Mouse (Mus musculus) hindlimb bud, embryonic 11.5 days (tissue): ENCODE results near the gene Gm20479.
A peak's percentile ranks its signal among the peaks of the same experiment; 100 is the strongest.

ENCODE experiments used
- DNase-seq: peaks from one replicate; pipeline ENCODE4 v3.0.0-alpha.2; 2012; ENCODE audit warnings: low read depth, low spot score; ENCODE audit errors: extremely low spot score

Gene Gm20479

DNA sequence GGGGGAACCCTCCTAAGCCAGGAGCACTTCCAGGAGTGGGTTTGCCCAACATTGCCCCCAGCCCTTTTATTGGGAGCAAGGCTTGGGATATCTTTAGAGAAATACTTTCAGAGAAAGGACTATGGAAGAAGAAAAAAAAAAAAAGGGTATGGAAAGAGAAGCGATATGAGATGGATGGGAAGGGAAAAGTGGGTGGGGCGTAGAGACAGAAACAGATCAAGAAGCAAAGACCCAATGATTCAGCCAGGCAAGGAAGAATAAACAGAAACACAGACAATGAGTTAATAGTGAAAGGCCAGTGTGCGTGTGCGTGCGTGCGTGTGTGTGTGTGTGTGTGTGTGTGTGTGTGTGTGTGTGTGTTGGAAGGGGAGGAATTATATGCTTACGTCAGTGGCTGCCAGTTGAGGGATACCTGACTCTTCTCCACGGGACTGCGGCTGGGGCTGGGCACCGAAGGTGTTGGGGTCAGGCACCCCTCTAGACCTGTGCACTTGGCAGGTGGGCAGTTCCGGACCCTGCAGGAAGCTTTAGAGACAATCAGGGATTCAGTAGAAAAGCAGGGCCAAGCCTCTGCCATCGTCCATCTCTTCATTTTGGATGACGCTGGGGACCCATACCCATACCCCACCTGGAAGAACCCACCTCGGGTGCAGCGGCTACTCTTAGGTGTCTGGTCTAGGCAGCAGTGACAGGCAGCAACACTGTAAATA lies 22.1 kb downstream of the Gm20479 start:
- no peak for DNase-seq

DNA sequence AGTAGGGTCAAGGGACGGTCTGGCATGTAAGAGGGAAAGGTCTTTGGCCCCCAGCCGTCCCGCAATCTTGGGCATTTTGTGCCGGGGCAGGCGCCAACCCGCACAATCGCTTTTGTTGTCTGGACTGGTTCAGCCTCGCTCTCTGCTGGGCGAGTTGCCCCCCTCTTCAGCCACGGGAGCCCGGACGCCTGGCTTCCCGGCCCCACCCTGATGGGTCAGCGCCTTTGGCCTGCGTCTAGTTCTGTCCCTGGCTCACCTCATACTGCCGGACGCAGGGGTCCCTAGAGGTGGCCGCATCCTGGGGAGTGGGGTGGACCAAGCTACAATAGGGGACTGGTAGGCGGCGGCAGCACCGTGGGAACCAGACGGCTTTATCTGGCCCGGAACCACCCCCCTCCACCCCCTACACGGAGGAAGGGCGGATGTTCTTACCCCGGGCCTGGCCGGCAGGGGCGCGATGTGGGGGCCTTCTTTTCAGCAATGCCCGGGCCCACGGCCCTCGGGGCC lies 22.8 kb downstream of the Gm20479 start:
- no peak for DNase-seq

DNA sequence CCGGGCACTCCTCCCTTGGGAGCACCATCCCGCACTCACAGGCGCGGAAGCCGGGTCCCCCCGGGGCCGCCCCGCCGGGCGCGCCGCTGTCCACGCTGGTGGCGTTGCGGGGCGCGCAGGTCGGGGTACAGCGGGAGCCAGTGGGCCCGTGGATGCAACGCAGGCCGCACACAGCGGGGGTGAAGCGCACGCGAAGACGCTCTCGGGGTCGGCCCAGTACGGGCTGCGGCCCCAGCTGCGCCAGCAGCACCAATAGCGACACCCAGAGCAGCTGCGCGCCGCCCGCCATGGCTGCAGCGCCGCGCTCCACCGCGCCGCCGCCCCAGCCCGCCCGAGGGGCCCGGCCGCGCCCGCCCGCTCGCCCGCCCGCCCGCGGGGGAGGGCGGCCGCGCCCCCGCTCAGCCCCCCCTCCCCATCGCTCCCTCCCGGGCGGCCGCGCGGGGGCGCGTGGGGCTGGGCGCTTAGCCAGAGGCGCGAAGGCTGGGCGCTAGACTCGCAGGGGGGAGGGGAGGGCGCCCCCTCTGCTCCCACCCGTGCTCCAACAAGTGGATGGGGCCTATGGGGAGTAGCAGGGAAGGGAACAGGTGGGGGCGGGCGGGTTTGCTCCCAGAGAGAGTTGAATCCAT lies 23.8 kb downstream of the Gm20479 start:
- DNase-seq = no peak

DNA sequence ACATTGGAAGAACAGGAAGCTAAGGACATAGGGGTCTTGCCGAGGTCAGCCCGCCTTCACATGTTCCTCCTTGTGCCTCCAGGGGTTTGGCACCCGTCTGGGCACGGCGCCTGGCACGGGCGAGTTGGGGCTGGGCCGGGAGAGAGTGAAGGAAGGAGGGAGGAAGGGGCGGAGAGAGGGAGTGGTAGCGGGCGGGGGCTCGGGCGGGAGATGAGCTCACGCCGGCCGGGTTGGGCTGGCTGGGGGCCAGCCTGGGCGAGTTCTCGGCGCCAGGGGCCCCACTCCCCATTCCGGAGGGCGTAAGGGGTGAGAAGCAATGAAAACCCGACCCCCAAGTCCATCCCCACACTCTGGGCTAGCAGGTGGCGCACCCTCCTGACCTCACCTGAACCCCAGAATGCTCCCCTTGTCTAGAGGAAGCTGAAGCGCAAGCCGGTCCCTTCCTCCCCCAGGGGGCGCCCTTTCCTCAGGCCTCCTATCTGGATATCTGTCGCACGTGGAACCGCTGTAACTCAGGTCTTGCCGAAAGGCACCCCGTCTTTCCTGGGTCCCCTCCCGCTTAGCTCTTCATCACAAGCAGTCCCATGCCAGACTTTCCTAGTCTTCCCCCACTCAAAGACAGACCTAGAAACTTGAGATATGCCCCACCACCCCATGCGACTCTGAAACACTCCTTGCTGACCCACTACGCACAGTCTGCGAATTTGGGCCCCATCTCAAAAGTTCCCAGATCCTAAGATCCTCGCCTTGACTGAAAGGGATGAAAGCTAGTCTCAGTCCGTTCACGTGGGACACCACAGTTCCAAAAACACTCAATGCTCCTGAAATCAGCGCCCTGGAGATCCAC lies 24.6 kb downstream of the Gm20479 start:
- no peak for DNase-seq

DNA sequence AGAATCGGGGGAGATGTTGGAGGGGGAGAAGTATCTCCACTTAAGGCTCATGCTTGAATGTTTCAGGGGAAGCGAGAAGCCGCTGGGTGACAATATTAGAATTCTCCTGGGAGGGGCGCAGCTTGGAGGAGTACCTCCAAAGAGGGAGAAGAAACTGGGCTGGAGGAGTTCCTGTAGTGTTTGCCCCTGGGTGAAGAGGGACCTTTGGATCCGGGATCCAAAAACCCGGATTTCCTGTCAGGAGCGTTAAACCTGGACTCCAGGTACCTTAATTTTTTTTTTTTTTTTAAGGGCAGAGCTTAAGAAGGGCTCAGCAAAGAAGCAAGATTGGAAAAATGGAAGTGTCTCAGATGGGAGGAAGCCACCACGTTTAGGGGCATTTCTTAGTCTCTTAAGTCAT lies 25.4 kb downstream of the Gm20479 start:
- DNase-seq = no peak

GRCm38 (mm10) chr7:27331541-27331851 lies 25.7 kb downstream of the Gm20479 start:
- DNase-seq = no peak

DNA sequence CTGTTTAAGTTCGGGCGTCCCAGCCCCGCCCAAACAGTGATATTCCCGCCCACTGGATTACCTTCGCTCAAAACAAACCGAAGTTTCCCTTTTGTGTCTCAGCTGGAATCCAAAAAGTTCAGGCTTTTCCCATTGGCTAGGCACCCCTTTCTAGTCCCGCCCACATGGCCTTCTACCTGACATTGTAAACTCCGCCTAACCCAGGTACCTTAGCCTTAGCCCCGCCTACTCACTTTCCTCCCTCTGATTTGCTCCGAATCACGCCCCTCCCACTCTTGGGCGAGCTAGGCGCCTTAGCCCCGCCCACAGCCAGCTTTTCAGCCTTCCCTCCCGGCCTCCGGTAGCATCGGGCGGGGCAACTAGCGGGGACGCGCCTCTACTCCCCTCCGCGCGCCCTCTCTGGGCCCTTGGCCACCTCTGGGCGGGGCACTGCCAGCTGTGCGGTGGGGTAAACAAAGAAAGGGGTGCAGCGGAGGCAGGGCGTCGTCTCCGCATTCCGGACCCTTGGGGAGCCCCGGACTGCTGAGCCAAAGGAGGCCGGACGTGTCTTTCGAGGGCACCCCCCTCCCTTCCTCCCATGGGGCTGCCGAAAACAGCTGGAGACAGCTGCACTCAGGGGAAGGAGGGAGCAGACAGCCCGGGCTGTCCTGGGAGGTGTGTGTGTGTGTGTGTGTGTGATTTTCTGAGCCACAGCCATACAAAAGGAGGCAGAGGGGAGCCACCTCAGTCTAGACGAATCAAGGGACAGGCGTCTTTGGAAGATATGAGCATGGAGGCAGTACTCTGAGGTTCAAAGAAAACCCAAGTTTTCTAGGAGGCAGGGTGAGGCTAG lies 26.3 kb downstream of the Gm20479 start:
- no peak for DNase-seq

GRCm38 (mm10) chr7:27329981-27330380 lies 27.2 kb downstream of the Gm20479 start:
- no peak for DNase-seq

DNA sequence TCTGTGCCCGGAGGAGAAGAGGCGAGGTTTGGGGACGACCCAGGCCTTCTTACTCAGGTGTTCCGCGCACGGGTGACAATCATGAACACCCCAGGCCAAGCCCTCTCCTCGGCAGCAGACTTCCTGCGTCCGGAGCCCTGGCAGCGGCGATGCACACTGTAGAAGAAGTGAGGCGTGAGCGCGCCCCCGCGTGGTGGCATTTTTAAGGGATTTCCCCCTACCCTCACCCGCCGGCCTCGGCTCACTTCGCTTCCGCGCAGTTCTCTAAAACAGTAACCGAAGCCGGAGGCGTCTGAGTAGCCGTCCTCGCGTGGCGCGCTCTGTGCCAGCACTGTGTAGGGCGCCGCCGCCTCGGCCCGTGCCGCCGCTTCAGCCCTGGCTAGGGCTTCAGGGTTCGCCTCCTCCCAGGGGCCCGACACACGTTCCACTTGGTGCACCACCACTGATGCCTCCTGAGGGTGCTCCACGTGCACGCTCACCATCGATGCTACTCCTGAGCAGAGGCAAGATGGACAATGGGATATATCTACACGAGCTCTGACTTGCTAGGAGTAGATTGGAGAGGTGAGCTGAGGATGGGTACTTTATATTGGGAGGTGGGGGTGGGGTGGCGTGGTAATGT lies 27.8 kb downstream of the Gm20479 start:
- no peak for DNase-seq

DNA sequence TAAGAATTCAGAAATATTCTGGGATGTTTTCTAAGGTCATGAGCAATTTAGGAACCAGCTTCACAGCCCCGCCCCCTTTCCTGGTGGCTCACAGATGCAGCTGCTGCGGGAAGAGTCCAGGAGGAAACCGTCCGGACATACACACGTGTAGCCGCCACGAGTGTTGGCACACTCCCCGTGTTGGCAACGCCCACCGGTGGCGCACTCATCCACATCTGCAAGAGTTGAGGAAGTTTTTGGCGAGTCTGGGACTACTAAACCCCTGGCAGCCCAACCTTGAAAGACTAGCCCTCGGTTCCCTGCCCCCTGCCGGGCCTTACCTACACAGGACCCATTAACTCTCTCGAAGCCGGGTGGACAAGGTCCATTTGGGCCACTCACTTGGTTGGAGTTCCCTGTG lies 28.6 kb downstream of the Gm20479 start:
- no peak for DNase-seq

DNA sequence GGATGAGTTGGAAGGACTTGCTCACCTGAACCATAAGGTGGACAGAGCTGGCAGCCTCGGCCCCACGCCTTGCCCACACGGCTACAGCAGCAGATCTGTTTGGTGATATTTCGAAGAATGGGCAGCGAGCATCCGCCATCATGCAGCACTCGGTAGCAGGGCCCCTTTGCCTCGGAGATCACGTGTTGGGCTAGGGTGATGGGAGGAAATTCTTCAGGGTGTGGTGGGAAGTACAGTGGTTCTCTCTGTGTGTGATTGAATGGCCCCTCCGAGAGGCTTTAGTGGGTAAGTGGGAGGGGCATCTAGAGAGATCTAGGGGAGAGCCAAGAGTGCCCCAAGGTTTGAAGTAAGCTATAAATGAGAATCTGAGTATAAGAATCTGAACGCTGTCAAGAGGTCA lies 29.1 kb downstream of the Gm20479 start:
- no peak for DNase-seq

- no peak for DNase-seq
Measured at GRCm38 (mm10) chr7:27327500-27327899, 29.7 kb downstream of the Gm20479 start.

DNA sequence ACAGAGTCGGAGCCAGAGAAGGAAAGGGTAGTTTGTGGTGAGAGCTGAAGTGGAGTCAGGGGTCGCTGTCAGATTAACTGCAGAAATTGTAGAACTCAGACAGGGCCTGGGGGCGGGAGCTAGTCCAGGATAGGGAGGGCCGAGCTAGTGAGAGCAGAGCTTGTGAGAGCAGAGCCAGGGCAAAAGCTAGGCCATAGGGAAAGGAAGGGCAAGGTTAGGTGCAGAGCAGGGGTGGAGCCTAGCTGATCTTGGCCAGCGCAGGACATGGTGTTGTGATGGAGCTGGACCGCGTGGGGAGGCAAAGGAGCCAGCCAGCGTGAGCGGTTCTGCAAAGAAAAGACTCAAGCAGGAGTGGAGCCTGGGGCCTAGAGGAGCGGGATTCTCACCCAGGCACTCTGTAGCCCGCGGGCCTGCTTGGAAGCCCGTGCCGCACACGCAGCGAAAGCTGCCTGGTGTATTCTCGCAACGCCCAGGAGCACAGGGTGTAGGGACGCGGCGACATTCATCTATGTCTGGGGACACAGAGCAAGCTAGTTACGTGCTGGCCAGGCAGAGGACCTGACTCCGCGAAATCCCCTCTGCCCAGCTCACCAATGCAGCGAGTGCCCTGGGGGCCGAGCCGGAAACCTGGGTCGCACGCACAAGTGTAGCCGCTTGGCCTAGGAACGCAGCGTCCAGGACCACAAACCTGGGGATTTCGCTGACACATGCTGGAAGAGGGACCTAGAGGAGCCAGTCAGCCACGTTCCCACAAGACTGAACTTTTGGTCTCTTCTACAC lies 30.9 kb downstream of the Gm20479 start:
- no peak for DNase-seq

GRCm38 (mm10) chr7:27325697-27326096 lies 31.5 kb downstream of the Gm20479 start:
- DNase-seq = peak; percentile 41

- no peak for DNase-seq
Measured at GRCm38 (mm10) chr7:27324928-27325327, 32.3 kb downstream of the Gm20479 start.

- DNase-seq = no peak
Measured at GRCm38 (mm10) chr7:27324161-27324560, 33.1 kb downstream of the Gm20479 start.

DNA sequence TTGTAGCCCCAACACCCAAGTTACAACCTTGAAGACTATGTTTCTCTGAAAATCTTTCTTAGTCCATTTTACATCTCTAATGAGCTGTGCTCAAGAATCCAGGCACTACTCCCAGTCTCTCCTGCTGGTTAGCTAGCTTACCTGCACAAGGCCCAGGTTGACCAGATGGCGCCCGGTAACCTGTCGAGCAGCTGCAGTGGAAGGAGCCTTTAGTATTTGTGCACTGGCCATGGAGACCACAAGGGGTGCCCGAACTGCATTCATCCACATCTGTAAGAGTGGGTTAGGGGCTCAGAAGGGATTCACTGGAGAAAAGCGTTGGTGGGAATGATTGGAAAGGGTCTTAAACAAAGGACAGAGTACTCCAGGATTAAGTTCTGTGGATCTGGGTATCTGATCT lies 34.2 kb downstream of the Gm20479 start:
- no peak for DNase-seq

GRCm38 (mm10) chr7:27322291-27322690 lies 34.9 kb downstream of the Gm20479 start:
- no peak for DNase-seq

- no peak for DNase-seq
Measured at GRCm38 (mm10) chr7:27319411-27319810, 37.8 kb downstream of the Gm20479 start.

DNA sequence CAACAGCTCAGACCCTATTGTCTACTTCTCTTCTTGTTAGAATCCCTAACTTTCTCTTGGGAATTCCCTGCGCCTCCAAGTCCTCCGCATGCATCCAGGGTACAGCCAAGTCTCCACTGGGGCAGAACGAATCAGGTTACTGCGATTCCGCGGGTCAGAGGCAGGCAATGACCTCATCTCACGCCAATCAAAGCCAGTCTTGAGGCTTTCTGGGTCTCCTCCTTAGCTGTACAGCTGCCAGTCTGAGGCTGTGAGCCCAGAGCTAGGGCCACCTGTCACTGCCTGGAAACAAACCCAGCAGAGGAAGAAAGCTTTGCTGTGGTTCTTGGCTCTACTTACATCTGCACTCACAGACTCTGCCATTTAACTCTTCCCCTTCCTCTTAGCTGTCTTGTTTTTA lies 41.3 kb downstream of the Gm20479 start:
- DNase-seq = no peak
